Mouse (Mus musculus): Measurements from ENCODE around the gene Spout1. TPM values are rescaled to one million over a fixed set of nuclear protein-coding genes. Genes with fewer than 3 reads are reported as not detected.

Gene Spout1
- polyA plus RNA-seq, 1 experiment, result 52.7 TPM

DNA sequence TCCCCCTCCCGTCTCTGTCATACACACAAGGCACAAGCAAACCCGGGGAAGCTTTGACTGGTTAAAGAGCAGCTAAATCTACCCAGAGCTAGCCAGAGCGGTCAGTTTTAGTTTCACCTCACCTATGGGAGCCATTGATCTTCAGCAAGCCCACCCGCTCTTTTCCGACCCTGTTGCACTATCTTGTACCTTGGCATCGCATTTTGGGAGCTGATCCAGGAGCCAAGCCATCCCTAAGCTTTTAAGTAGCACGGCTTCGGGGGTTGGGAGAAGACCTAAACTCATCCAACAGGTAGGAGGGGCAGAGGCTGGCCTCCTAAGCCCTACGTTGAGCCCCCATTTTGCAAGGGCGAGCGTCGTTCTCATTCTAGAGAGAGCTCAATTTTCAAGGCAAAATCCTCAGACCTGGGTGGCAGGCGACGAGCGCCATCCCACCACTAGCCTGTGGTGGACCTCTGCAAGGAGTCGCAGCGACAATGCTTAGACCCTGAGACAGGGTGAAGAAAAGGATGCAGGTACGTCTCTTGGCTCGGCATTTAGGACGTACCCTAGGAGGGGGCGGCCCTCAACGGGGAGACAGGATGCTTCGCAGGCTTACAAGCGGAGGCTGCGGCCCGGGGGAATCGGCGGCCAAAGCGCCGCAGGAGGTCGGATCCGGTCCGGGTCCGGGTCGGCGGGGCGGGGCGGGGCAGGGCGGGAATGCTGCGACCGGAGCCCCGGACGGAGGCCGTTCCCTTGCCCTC lies 54.4 kb downstream of the Spout1 start:
- Histone ChIP-seq H3K27me3 (ENCODE audit: control insufficient read depth, insufficient read depth, low read length) (no peaks in the 10 kb centered on the region), H3K4me1 (ENCODE audit: control insufficient read depth, insufficient read depth, low read length) (peaks cover 32% of the 10 kb centered on the region), H3K27ac (ENCODE audit: insufficient read depth, low read length) (peak overlapping the region; percentile 97), H3K4me3 (replicated peaks; ENCODE audit: insufficient read depth, low read depth, low read length) (peak overlapping the region; percentile 98)
- DNase-seq, result no peak
- under 1% methylated on average over 40 of the region's 44 CpGs for WGBS
- no peak for TF ChIP-seq POLR2A (IDR thresholded peaks at IDR 0.05; ENCODE audit: borderline replicate concordance, insufficient read depth, low read length)
- no peak for TF ChIP-seq CTCF (IDR thresholded peaks at IDR 0.05; ENCODE audit: borderline replicate concordance, insufficient read depth, low read depth, low read length)

Other genes starting within 250 kb of the Spout1 start
- gene Gle1, start 243.0 kb downstream of the Spout1 start, polyA plus RNA-seq (2012; rRNA removed), result 72.7 and 74.7 TPM in 2 replicates
- 922 and 988 TPM in 2 replicates for gene Sptan1, start 212.9 kb downstream of the Spout1 start, polyA plus RNA-seq (2012; rRNA removed)
- 25.2 and 25.6 TPM in 2 replicates for gene Wdr34, start 129.6 kb downstream of the Spout1 start, polyA plus RNA-seq (2012; rRNA removed)
- gene Set, start 121.1 kb downstream of the Spout1 start, polyA plus RNA-seq (2012; rRNA removed), result 138 and 159 TPM in 2 replicates
- gene Pkn3, start 100.8 kb downstream of the Spout1 start, polyA plus RNA-seq (2012; rRNA removed), result 2.4 TPM in 2 replicates
- 14.4 and 15.5 TPM in 2 replicates for gene Zdhhc12, start 84.8 kb downstream of the Spout1 start, polyA plus RNA-seq (2012; rRNA removed)
- 137 and 154 TPM in 2 replicates for gene Zer1, start 53.9 kb downstream of the Spout1 start, polyA plus RNA-seq (2012; rRNA removed)
- 57.7 and 58.2 TPM in 2 replicates for gene Tbc1d13, start 44.7 kb downstream of the Spout1 start, polyA plus RNA-seq (2012; rRNA removed)
- 52.9 and 54.1 TPM in 2 replicates for gene Endog, start 7.0 kb downstream of the Spout1 start, polyA plus RNA-seq (2012; rRNA removed)
- 45.6 and 55.8 TPM in 2 replicates for gene Kyat1, start 27.4 kb upstream of the Spout1 start, polyA plus RNA-seq (2012; rRNA removed)
- 54.8 and 58.0 TPM in 2 replicates for gene Lrrc8a, start 59.3 kb upstream of the Spout1 start, polyA plus RNA-seq (2012; rRNA removed)
- gene Gm28035, start 62.1 kb upstream of the Spout1 start, polyA plus RNA-seq (2012; rRNA removed), result 8.5 and 8.6 TPM in 2 replicates
- 25.7 and 30.2 TPM in 2 replicates for gene Phyhd1, start 87.7 kb upstream of the Spout1 start, polyA plus RNA-seq (2012; rRNA removed)
- gene Gm28038, start 102.6 kb upstream of the Spout1 start, polyA plus RNA-seq (2012; rRNA removed), result not detected in 2 replicates
- gene Dolk, start 107.9 kb upstream of the Spout1 start, polyA plus RNA-seq (2012; rRNA removed), result 20.8 and 21.8 TPM in 2 replicates
- gene Nup188, start 107.9 kb upstream of the Spout1 start, polyA plus RNA-seq (2012; rRNA removed), result 19.4 and 22.9 TPM in 2 replicates
- 509 and 525 TPM in 2 replicates for gene Sh3glb2, start 180.9 kb upstream of the Spout1 start, polyA plus RNA-seq (2012; rRNA removed)
- gene Miga2, start 185.8 kb upstream of the Spout1 start, polyA plus RNA-seq (2012; rRNA removed), result 108 and 114 TPM in 2 replicates
- 50.5 and 55.9 TPM in 2 replicates for gene Dolpp1, start 213.8 kb upstream of the Spout1 start, polyA plus RNA-seq (2012; rRNA removed)
- 50.9 and 52.1 TPM in 2 replicates for gene Crat, start 237.4 kb upstream of the Spout1 start, polyA plus RNA-seq (2012; rRNA removed)
- 204 and 207 TPM in 2 replicates for gene Ptpa, start 237.6 kb upstream of the Spout1 start, polyA plus RNA-seq (2012; rRNA removed)

Data from cerebellum, adult 2 months (tissue).